Mouse (Mus musculus) midbrain, embryonic 16.5 days (tissue): ENCODE data around the gene Tsc22d1. TPM values are rescaled to one million over a fixed set of nuclear protein-coding genes. Genes with fewer than 3 reads are reported as not detected.

ENCODE experiments used
- ATAC-seq: fragments of 200-750 bp; cut with Nextera tagmentation; 2 replicates; pipeline ENCODE4 v1.8.0; 2017; ENCODE audit warnings: moderate TSS enrichment
- H3K27ac ChIP-seq: fragments of 300-500 bp; sonication (generic); 2 replicates; pipeline ENCODE4 v1.5.1; 2014; ENCODE audit warnings: mild to moderate bottlenecking, low read length, mixed read lengths
- H3K27me3 ChIP-seq: fragments of 300-500 bp; sonication (generic); 2 replicates; pipeline ENCODE4 v1.6.1; 2014; ENCODE audit warnings: low read depth, low read length, mixed read lengths; ENCODE audit not compliant: control insufficient read depth, insufficient read depth
- H3K36me3 ChIP-seq: fragments of 300-500 bp; sonication (generic); 2 replicates; pipeline ENCODE4 v1.6.1; 2014; ENCODE audit warnings: mild to moderate bottlenecking, low read length, moderate library complexity, mixed read lengths; ENCODE audit not compliant: control insufficient read depth, insufficient read depth
- H3K4me1 ChIP-seq: fragments of 300-500 bp; sonication (generic); 2 replicates; pipeline ENCODE4 v1.6.1; 2014; ENCODE audit warnings: mild to moderate bottlenecking, low read length, mixed read lengths; ENCODE audit not compliant: control insufficient read depth, insufficient read depth
- H3K4me2 ChIP-seq: fragments of 300-500 bp; sonication (generic); 2 replicates; pipeline ENCODE4 v1.6.1; 2014; ENCODE audit warnings: mild to moderate bottlenecking, low read length, mixed read lengths
- H3K4me3 ChIP-seq: fragments of 300-500 bp; sonication (generic); 2 replicates; pipeline ENCODE4 v1.5.1; 2014; ENCODE audit warnings: low read depth, mild to moderate bottlenecking, low read length, moderate library complexity, mixed read lengths
- H3K9ac ChIP-seq: fragments of 300-500 bp; sonication (generic); 2 replicates; pipeline ENCODE4 v1.6.1; 2014; ENCODE audit warnings: low read depth, low read length, mixed read lengths
- H3K9me3 ChIP-seq: fragments of 300-500 bp; sonication (generic); replicated peaks from 2 replicates; pipeline ENCODE4 v1.6.1; 2014; ENCODE audit warnings: mild to moderate bottlenecking, low read length, mixed read lengths; ENCODE audit not compliant: control insufficient read depth, poor library complexity, severe bottlenecking
- WGBS: fragments of 180-500 bp; shearing (Covaris S2); extraction: QIAGEN DNeasy Blood & Tissue Kit; methylation state at CpG from one replicate; pipeline ENCODE4 v1.1.7; 2014; 5-methylcytosine and 5-hydroxymethylcytosine counted together
- polyA plus RNA-seq: library from polyadenylated mRNA; unstranded; fragments of >200 nt; fragmentation: Nextera tagmentation; extraction: Ambion mirVana; gene quantifications from 2 replicates; pipeline ENCODE4 v1.2.1, GENCODE M21; 2015

Tsc22d1 gene
- polyA plus RNA-seq, 1 experiment from 2014 or later: 762 TPM

GRCm38 (mm10) chr14:76541341-76541740 is 126.6 kb downstream of the Tsc22d1 start:
- no peak for ATAC-seq
- H3K27ac ChIP-seq: no peak overlapping the region
- H3K9me3 ChIP-seq: no peaks in the 10 kb centered on the region
- H3K9ac ChIP-seq: no peak overlapping the region
- H3K27me3 ChIP-seq: no peaks in the 10 kb centered on the region
- no peak overlapping the region for H3K4me2 ChIP-seq
- no peaks in the 10 kb centered on the region for H3K4me1 ChIP-seq
- 68% methylated on average over 2 of the region's 2 CpGs for WGBS
- 0 out of 2 replicates have a peak, but pooled peaks cover 2% of the 10 kb centered on the region for H3K36me3 ChIP-seq
- no peak overlapping the region for H3K4me3 ChIP-seq

- no peaks in the 10 kb centered on the region for H3K9me3 ChIP-seq
- no peak for ATAC-seq
- no peak overlapping the region for H3K4me2 ChIP-seq
- no peaks in the 10 kb centered on the region for H3K27me3 ChIP-seq
- no peak overlapping the region for H3K27ac ChIP-seq
- no peak overlapping the region for H3K9ac ChIP-seq
- H3K4me1 ChIP-seq: no peaks in the 10 kb centered on the region
- peaks cover 17% of the 10 kb centered on the region for H3K36me3 ChIP-seq
- no peak overlapping the region for H3K4me3 ChIP-seq
- 91% methylated on average over 6 of the region's 6 CpGs for WGBS
Measured at GRCm38 (mm10) chr14:76544136-76544535, 129.4 kb downstream of the Tsc22d1 start.

- Histone ChIP-seq H3K4me1 (peaks cover 17% of the 10 kb centered on the region), H3K36me3 (no peaks in the 10 kb centered on the region), H3K4me3 (peak overlapping the region; percentile 58), H3K27ac (peak overlapping the region; percentile 91), H3K27me3 (no peaks in the 10 kb centered on the region), H3K4me2 (peak overlapping the region; percentile 70), H3K9me3 (no peaks in the 10 kb centered on the region), H3K9ac (peak overlapping the region; percentile 88)
- 50% methylated on average over 18 of the region's 18 CpGs for WGBS
- ATAC-seq: peak; percentile 26; the same call in 1 of the 2 replicates
Measured at GRCm38 (mm10) chr14:76555263-76556030, 140.7 kb downstream of the Tsc22d1 start.

- Histone ChIP-seq H3K27ac (peak overlapping the region; percentile 91), H3K9me3 (no peaks in the 10 kb centered on the region), H3K4me2 (peak overlapping the region; percentile 70), H3K9ac (peak overlapping the region; percentile 88), H3K36me3 (no peaks in the 10 kb centered on the region), H3K4me1 (peaks cover 17% of the 10 kb centered on the region), H3K27me3 (no peaks in the 10 kb centered on the region), H3K4me3 (peak overlapping the region; percentile 58)
- ATAC-seq: peak; percentile 78
- under 1% methylated on average over 57 of the region's 67 CpGs for WGBS
Measured at GRCm38 (mm10) chr14:76556031-76556851, 141.5 kb downstream of the Tsc22d1 start.

GRCm38 (mm10) chr14:76556852-76557208 is 142.1 kb downstream of the Tsc22d1 start, which contains the start of gene Serp2:
TSS of gene Serp2 (minus strand) at chr14:76556889.
- H3K4me3 ChIP-seq: peak within 1 kb of the TSS; percentile 58
- WGBS: 11% methylated on average over 17 of the region's 17 CpGs
- H3K36me3 ChIP-seq: no peaks in the 10 kb centered on the region
- peak; percentile 63 for ATAC-seq
- H3K4me2 ChIP-seq: peak within 1 kb of the TSS; percentile 70
- H3K27me3 ChIP-seq: no peaks in the 10 kb centered on the region
- H3K9ac ChIP-seq: peak within 1 kb of the TSS; percentile 88
- H3K27ac ChIP-seq: peak within 1 kb of the TSS; percentile 91
- peaks cover 17% of the 10 kb centered on the region for H3K4me1 ChIP-seq
- H3K9me3 ChIP-seq: no peaks in the 10 kb centered on the region

Other genes starting within 250 kb of the Tsc22d1 start
- gene Serp2, start 141.9 kb downstream of the Tsc22d1 start, polyA plus RNA-seq: 207 and 239 TPM in 2 replicates